Mouse (Mus musculus) limb, embryonic 12.5 days (tissue): ENCODE measurements around the gene Rcc2. TPM values are rescaled to one million over a fixed set of nuclear protein-coding genes. Genes with fewer than 3 reads are reported as not detected.

Experiments
- ATAC-seq: fragments of 200-750 bp; cut with Nextera tagmentation; 2 replicates; pipeline ENCODE4 v1.8.0; 2017; ENCODE audit warnings: low read depth, moderate TSS enrichment; ENCODE audit not compliant: insufficient number of reproducible peaks, insufficient read depth, low FRiP score, low TSS enrichment
- H3K27ac ChIP-seq: fragments of 300-500 bp; sonication (generic); 2 replicates; pipeline ENCODE4 v1.5.1; 2016; ENCODE audit warnings: mild to moderate bottlenecking, moderate library complexity
- H3K27me3 ChIP-seq: fragments of 300-500 bp; sonication (generic); 2 replicates; pipeline ENCODE4 v1.6.1; 2016; ENCODE audit warnings: mild to moderate bottlenecking, moderate library complexity
- H3K36me3 ChIP-seq: fragments of 300-500 bp; sonication (generic); 2 replicates; pipeline ENCODE4 v1.6.1; 2016; ENCODE audit warnings: mild to moderate bottlenecking, moderate library complexity
- H3K4me1 ChIP-seq: fragments of 300-500 bp; sonication (generic); replicated peaks from 2 replicates; pipeline ENCODE4 v1.6.1; 2016
- H3K4me2 ChIP-seq: fragments of 300-500 bp; sonication (generic); 2 replicates; pipeline ENCODE4 v1.6.1; 2016; ENCODE audit warnings: mild to moderate bottlenecking, moderate library complexity
- H3K4me3 ChIP-seq: fragments of 300-500 bp; sonication (generic); replicated peaks from 2 replicates; pipeline ENCODE4 v1.5.1; 2016; ENCODE audit warnings: mild to moderate bottlenecking
- H3K9ac ChIP-seq: fragments of 300-500 bp; sonication (generic); replicated peaks from 2 replicates; pipeline ENCODE4 v1.6.1; 2016; ENCODE audit warnings: mild to moderate bottlenecking, moderate library complexity
- H3K9me3 ChIP-seq: fragments of 300-500 bp; sonication (generic); 2 replicates; pipeline ENCODE4 v1.6.1; 2016; ENCODE audit warnings: mild to moderate bottlenecking, moderate library complexity
- WGBS: fragments of 180-500 bp; shearing (Covaris S2); methylation state at CpG from one replicate; pipeline ENCODE4 v1.1.7; 2016; 5-methylcytosine and 5-hydroxymethylcytosine counted together
- polyA plus RNA-seq: library from polyadenylated mRNA; unstranded; fragments of >200 nt; fragmentation: Nextera tagmentation; extraction: Ambion mirVana; gene quantifications from 2 replicates; pipeline ENCODE4 v1.2.1, GENCODE M21; 2016

Gene Rcc2
- 75.8 and 139 TPM in 2 replicates for polyA plus RNA-seq

- peak within 1 kb of the TSS; percentile 95 for H3K4me3 ChIP-seq
- H3K4me2 ChIP-seq: peak within 1 kb of the TSS; percentile 89
- H3K9me3 ChIP-seq: no peaks in the 10 kb centered on the region
- H3K27me3 ChIP-seq: peaks cover 5% of the 10 kb centered on the region
- H3K27ac ChIP-seq: peak within 1 kb of the TSS; percentile 100
- peak within 1 kb of the TSS; percentile 99 for H3K9ac ChIP-seq
- peaks cover 16% of the 10 kb centered on the region for H3K36me3 ChIP-seq
- no peak for ATAC-seq
- H3K4me1 ChIP-seq: peaks cover 38% of the 10 kb centered on the region
- 6% methylated on average over 20 of the region's 20 CpGs for WGBS
These were observed at the start of gene Rcc2 for GRCm38 (mm10) chr4:140700269-140701018. TSS of gene Rcc2 (plus strand) at chr4:140700541.

DNA sequence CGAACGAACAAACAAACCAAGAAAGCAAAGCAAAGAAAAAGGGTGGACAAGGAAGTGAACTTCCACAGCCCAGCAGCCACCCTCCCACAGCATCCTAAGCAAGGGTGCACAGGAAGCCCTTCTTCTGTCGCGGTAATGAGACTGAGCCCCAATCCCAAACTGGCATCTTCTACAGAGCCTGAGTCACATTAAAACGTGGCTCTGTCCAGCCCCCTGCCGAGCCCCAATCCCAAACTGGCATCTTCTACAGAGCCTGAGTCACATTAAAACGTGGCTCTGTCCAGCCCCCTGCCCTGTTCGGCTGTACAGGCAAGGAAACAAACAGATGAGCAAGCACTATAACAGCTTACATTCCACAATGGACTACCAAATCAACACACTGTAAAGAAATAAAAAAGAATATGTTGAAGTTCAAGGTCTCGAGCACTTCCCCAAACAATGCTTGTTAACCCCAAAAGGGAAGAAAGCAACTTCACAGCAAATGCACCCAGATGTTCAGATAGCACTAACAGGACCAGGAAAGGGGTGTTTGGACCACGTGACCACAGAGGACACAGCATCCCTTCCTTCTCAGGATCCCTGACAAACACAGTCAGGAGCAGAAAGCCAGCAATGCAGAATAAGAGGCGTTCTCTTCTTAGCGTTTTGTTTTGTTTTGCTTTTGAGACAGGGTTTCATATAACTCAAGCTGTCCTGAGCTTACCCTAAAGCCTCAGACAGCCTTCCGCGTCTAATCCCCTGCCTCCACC is 46.3 kb upstream of the Rcc2 start:
- WGBS: 47% methylated on average over 14 of the region's 14 CpGs
- H3K4me2 ChIP-seq: no peak overlapping the region
- ATAC-seq: no peak
- no peaks in the 10 kb centered on the region for H3K9me3 ChIP-seq
- H3K9ac ChIP-seq: no peak overlapping the region
- 0 out of 2 replicates have a peak overlapping the region, but pooled peaks have one; percentile 37 for H3K27ac ChIP-seq
- H3K4me1 ChIP-seq: peaks cover 59% of the 10 kb centered on the region
- H3K27me3 ChIP-seq: no peaks in the 10 kb centered on the region
- H3K36me3 ChIP-seq: no peaks in the 10 kb centered on the region
- no peak overlapping the region for H3K4me3 ChIP-seq

DNA sequence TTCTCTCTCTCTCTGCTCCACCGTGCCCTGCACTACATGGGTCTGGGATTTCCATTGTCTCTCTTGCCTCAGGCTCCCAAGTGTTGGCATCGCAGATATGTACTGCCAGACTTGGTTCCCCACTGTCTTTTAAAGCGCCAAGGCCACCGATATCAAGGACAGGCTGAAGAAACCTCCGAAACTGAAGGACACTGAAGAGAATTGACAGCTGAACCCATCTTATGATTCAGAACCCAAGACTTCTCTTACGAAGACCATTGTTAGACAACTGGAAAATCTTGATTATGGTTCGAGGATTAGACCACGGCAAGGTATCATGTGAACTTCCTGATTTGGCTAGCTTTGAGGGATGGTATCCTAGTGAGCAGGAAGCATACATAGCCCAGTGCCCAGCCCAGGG is 45.5 kb upstream of the Rcc2 start:
- no peaks in the 10 kb centered on the region for H3K9me3 ChIP-seq
- H3K4me3 ChIP-seq: no peak overlapping the region
- no peaks in the 10 kb centered on the region for H3K36me3 ChIP-seq
- ATAC-seq: no peak
- no peak overlapping the region for H3K9ac ChIP-seq
- H3K4me1 ChIP-seq: peaks cover 59% of the 10 kb centered on the region
- H3K27ac ChIP-seq: no peak overlapping the region
- no peak overlapping the region for H3K4me2 ChIP-seq
- no peaks in the 10 kb centered on the region for H3K27me3 ChIP-seq
- whole genome bisulfite sequencing: 86% methylated on average over 8 of the region's 8 CpGs

GRCm38 (mm10) chr4:140656529-140656928 is 43.8 kb upstream of the Rcc2 start:
- no peaks in the 10 kb centered on the region for H3K9me3 ChIP-seq
- no peak for ATAC-seq
- H3K4me3 ChIP-seq: no peak overlapping the region
- no peaks in the 10 kb centered on the region for H3K36me3 ChIP-seq
- peak overlapping the region; percentile 98; the same call in 1 of the 2 replicates for H3K27ac ChIP-seq
- H3K9ac ChIP-seq: no peak overlapping the region
- H3K4me1 ChIP-seq: peaks cover 60% of the 10 kb centered on the region
- WGBS: 78% methylated on average over 8 of the region's 8 CpGs
- H3K4me2 ChIP-seq: no peak overlapping the region
- H3K27me3 ChIP-seq: no peaks in the 10 kb centered on the region

GRCm38 (mm10) chr4:140657681-140658575 is 42.4 kb upstream of the Rcc2 start:
- H3K4me2 ChIP-seq: peak overlapping the region; percentile 55
- WGBS: 4% methylated on average over 24 of the region's 24 CpGs
- H3K9ac ChIP-seq: peak overlapping the region; percentile 44; the same call in 1 of the 2 replicates

DNA sequence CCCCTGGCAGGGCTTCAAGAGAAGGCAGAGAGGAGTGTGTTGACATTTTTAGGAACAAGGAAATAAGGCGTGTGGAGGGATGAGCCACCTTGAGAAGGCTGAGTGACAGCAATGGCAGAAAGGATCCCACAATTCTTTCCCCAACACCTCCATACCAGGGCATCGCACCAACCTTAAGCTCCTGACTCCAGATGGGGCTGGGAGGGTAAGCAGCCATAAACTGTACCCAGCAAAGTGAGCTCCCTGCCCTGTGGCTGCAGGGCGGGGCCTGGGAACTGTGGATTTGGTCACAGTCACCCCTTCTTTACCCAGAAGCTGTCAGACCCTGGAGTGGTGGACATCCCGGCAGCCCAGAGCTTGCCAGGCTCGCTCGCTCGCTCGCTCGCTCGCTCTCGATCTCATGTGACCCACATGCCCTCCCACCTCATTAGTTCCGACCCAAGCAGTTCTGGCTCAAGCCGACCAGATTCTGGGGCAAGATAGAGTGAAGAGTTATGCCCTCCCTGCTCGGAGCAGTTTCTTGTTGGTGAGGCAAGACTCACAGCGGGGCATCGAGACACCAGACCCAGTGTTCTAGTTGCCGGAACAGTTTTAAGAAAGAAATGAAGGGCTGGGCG is 38.8 kb upstream of the Rcc2 start:
- 74% methylated on average over 18 of the region's 18 CpGs for WGBS
- H3K27ac ChIP-seq: no peak overlapping the region

More at GRCm38 (mm10) chr4:140657681-140658575, 42.4 kb upstream of the Rcc2 start:
- peak; percentile 83 for ATAC-seq
- Histone ChIP-seq H3K36me3 (no peaks in the 10 kb centered on the region), H3K27me3 (no peaks in the 10 kb centered on the region), H3K27ac (peak overlapping the region; percentile 98), H3K4me3 (peak overlapping the region; percentile 12; the same call in 1 of the 2 replicates), H3K4me1 (peaks cover 70% of the 10 kb centered on the region), H3K9me3 (no peaks in the 10 kb centered on the region)

DNA sequence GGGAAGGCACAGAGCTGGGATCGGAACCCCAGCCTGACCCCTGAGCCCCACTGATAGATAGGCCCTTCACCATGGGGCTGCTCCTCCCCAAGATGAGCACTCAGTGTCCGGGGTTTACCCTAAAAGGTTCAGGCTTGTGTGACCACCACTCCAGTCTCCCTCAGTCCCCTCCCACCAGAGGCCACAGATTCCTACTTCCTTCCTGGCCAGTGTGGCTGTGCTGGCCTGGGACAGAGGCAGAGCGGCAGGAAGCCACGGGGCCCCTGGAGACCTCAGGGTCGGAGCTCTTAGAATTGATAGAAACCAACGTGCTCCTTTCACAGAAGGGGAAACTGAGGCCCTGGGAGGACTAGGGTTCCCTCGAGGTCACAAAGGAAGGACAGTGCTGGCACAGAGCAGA is 37.9 kb upstream of the Rcc2 start:
- Histone ChIP-seq H3K4me1 (peaks cover 45% of the 10 kb centered on the region), H3K27ac (no peak overlapping the region)

More for the DNA sequence above, 38.8 kb upstream of the Rcc2 start:
- Histone ChIP-seq H3K9me3 (no peaks in the 10 kb centered on the region), H3K36me3 (no peaks in the 10 kb centered on the region), H3K27me3 (no peaks in the 10 kb centered on the region), H3K4me2 (no peak overlapping the region), H3K9ac (no peak overlapping the region), H3K4me3 (no peak overlapping the region), H3K4me1 (peaks cover 54% of the 10 kb centered on the region)
- no peak for ATAC-seq

GRCm38 (mm10) chr4:140662882-140663585 is 37.3 kb upstream of the Rcc2 start:
- H3K9me3 ChIP-seq: no peaks in the 10 kb centered on the region
- ATAC-seq: no peak
- 24% methylated on average over 10 of the region's 10 CpGs for WGBS
- H3K9ac ChIP-seq: no peak overlapping the region
- no peak overlapping the region for H3K4me2 ChIP-seq
- H3K4me3 ChIP-seq: no peak overlapping the region
- no peak overlapping the region for H3K27ac ChIP-seq
- no peaks in the 10 kb centered on the region for H3K27me3 ChIP-seq
- no peaks in the 10 kb centered on the region for H3K36me3 ChIP-seq
- H3K4me1 ChIP-seq: peaks cover 39% of the 10 kb centered on the region

More for the DNA sequence above, 37.9 kb upstream of the Rcc2 start:
- Histone ChIP-seq H3K9me3 (no peaks in the 10 kb centered on the region), H3K36me3 (no peaks in the 10 kb centered on the region), H3K9ac (no peak overlapping the region), H3K4me3 (no peak overlapping the region), H3K27me3 (no peaks in the 10 kb centered on the region), H3K4me2 (no peak overlapping the region)
- no peak for ATAC-seq
- 31% methylated on average over 7 of the region's 7 CpGs for WGBS

GRCm38 (mm10) chr4:140665053-140665452 is 35.3 kb upstream of the Rcc2 start:
- Histone ChIP-seq H3K9ac (no peak overlapping the region), H3K9me3 (no peaks in the 10 kb centered on the region), H3K4me3 (no peak overlapping the region), H3K27me3 (no peaks in the 10 kb centered on the region), H3K4me2 (no peak overlapping the region), H3K36me3 (no peaks in the 10 kb centered on the region), H3K4me1 (peaks cover 21% of the 10 kb centered on the region), H3K27ac (no peak overlapping the region)
- ATAC-seq: no peak
- 78% methylated on average over 7 of the region's 7 CpGs for WGBS

GRCm38 (mm10) chr4:140665760-140666159 is 34.6 kb upstream of the Rcc2 start, which contains the start of gene Arhgef10l:
TSS of gene Arhgef10l (minus strand) at chr4:140666012.
- 66% methylated on average over 11 of the region's 11 CpGs for WGBS
- ATAC-seq: no peak
- Histone ChIP-seq H3K36me3 (no peaks in the 10 kb centered on the region), H3K4me2 (no peak within 1 kb of the TSS), H3K4me1 (peaks cover 21% of the 10 kb centered on the region), H3K9ac (no peak within 1 kb of the TSS), H3K4me3 (no peak within 1 kb of the TSS), H3K27ac (no peak within 1 kb of the TSS), H3K9me3 (no peaks in the 10 kb centered on the region), H3K27me3 (no peaks in the 10 kb centered on the region)
